Mouse (Mus musculus) right cerebral cortex, adult 18-20 months (tissue): ENCODE results near the gene Nol3.
"Not testable (repeated sequence)": the region's sequence is repeated elsewhere in the genome, so short reads cannot be mapped to it uniquely, and the experiment has no call there.

Experiments used
- DNase-seq: peaks from one replicate; pipeline ENCODE4 v3.0.0; 2022; ENCODE audit warnings: mixed read lengths

The Nol3 gene

GRCm38 (mm10) chr8:105289805-105290460 lies 14.0 kb downstream of the Nol3 start, which contains the start of gene 4931428F04Rik:
4931428F04Rik (minus strand) TSS chr8:105289864.
- peak; percentile 60 for DNase-seq

DNA sequence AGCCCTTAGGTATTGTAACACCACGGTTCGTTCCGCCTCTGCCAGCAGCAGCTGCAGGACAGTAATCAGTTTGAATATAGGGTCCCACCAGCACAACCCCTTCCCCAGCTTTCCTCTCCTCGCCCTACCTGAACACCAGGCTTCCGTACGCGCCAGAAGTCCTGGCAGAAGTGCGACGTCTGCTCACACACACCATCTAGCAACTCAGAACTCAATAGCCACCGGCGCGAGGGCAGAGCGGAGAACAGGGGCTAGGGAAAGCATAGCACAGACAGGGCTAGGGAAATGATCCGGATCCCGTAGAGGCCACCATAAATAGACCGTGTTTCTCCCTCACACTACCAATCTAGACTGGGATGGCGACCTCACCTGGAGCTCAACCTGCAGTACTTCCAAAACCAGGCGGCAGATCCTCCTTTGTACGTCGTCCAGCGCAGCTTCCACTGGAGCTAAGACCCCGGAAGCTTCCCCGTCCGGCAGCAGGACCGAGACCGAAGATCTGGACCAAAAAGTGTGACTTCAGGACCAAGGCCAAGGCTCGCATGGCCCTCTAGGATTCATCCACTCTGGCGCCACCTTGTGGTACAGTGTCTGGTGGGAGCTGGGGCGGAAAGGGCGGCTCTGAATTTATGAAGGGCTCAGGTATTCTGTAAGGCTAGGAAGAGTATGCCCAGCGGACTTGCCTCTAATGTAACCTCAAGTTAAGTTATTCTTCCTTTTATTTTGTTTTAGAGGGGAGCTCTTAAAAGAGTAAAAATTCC lies 14.8 kb downstream of the Nol3 start:
- peak; percentile 77 for DNase-seq

- DNase-seq = not testable (repeated sequence)
These were observed 15.4 kb downstream of the Nol3 start for GRCm38 (mm10) chr8:105291364-105291763.

GRCm38 (mm10) chr8:105291802-105292201 lies 15.9 kb downstream of the Nol3 start:
- not testable (repeated sequence) for DNase-seq

DNA sequence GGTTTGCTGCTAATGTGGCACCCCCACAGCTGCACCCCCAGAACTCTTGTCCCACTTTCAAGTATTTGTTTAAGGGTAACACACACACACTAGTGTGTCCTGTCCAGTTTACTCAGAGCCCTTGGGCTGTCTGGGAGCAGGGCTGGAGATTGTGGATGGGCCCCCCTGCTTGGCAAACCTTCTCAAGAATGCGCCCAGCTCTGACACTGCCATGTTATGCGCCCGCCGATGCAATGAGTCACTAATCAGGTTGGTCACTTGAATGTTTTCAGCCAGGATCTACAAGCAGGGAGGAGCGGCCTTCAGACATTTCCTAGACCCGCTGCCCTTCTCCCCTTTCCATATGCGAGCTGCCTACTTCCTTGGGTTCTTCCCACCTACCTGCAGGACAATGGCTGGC lies 16.5 kb downstream of the Nol3 start:
- DNase-seq = no peak

GRCm38 (mm10) chr8:105293405-105293804 lies 17.5 kb downstream of the Nol3 start:
- DNase-seq = no peak

DNA sequence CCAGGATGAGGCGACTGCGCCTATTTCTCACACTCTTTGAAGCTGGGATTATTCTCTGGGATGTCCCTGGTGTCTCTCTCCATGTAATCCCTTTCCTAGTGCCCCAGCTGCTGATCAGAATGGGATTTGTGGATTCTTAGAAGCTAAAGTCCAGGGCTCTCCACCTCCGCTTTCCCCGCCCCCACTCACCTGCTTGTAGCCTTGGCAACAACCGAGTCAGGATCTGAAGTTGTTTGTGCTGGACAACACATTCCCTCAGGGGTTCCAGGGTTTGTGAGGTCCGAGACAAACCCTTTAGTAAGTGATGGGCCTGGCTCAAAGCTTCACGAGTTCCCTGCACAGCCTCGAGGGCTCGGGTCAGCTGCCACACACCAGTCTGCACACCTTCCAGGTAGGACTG lies 18.8 kb downstream of the Nol3 start:
- no peak for DNase-seq

DNA sequence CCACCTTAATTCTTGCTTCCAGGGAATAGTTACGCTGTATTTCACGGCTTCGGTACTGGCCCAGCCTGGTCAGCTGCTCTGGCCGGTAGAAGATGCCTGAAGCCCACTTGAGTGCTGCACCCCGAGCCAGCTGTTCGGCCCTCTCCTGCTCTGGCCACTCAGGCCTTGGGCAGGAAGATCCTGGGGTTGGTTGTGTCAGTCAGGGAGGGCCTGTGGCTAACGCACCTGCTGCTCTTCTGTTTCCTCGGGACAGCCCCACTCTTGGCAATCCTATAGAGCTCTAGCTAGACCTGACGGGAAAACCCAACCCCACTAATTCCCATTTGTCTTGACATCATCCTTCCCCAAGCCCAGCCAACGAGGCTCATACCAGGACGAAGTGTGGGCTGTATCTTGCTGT lies 19.3 kb downstream of the Nol3 start:
- DNase-seq = no peak

GRCm38 (mm10) chr8:105295895-105296573 lies 20.1 kb downstream of the Nol3 start, which contains the start of gene Exoc3l:
Exoc3l (minus strand) TSS chr8:105296101.
- no peak for DNase-seq

- DNase-seq = peak; percentile 96
These were observed 21.7 kb downstream of the Nol3 start, which contains the start of gene E2f4 for GRCm38 (mm10) chr8:105297511-105298192. E2f4 (plus strand) TSS chr8:105297663.

DNA sequence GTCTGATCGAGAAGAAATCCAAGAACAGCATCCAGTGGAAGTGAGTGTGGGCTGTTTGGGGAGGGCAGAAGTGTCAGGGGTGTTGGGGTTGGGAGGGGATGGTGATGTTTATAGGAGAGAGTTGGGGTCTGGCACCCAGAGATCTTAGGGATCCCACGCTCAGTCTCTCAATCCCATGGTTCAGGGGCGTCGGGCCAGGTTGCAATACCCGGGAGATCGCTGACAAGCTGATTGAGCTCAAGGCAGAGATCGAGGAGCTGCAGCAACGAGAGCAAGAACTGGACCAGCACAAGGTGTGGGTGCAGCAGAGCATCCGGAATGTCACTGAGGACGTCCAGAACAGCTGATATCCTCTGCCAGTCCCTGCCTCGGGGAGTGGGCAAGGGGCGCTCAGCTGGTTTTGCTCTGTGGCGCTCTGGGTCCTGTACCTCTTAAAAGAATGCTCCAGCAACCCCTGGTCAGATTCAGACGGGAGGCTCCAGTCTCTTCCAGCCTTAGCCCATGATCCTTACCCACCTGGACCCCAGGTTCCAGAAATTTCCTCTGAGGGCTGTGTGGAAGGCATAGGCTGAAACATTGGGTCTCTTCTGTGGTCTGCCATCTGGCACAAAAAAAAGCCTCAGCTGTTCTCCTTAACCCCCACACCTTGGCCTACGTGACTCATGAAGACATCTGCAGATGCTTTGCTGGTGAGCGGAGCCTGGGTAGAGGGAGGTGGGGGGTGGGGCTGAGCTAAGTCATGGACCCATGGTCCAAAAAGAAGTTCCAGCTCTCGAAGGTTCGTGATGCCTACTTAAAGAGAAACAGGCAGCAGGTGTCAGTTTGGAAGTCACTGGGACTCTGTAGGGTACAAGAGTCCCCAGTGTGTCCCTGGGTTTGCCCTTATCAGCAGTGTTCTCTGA lies 22.7 kb downstream of the Nol3 start:
- no peak for DNase-seq

- no peak for DNase-seq
These were observed 24.0 kb downstream of the Nol3 start for GRCm38 (mm10) chr8:105299962-105300361.

GRCm38 (mm10) chr8:105303396-105303795 lies 27.5 kb downstream of the Nol3 start:
- no peak for DNase-seq

- DNase-seq = no peak
These were observed 27.9 kb downstream of the Nol3 start for GRCm38 (mm10) chr8:105303874-105304273.

DNA sequence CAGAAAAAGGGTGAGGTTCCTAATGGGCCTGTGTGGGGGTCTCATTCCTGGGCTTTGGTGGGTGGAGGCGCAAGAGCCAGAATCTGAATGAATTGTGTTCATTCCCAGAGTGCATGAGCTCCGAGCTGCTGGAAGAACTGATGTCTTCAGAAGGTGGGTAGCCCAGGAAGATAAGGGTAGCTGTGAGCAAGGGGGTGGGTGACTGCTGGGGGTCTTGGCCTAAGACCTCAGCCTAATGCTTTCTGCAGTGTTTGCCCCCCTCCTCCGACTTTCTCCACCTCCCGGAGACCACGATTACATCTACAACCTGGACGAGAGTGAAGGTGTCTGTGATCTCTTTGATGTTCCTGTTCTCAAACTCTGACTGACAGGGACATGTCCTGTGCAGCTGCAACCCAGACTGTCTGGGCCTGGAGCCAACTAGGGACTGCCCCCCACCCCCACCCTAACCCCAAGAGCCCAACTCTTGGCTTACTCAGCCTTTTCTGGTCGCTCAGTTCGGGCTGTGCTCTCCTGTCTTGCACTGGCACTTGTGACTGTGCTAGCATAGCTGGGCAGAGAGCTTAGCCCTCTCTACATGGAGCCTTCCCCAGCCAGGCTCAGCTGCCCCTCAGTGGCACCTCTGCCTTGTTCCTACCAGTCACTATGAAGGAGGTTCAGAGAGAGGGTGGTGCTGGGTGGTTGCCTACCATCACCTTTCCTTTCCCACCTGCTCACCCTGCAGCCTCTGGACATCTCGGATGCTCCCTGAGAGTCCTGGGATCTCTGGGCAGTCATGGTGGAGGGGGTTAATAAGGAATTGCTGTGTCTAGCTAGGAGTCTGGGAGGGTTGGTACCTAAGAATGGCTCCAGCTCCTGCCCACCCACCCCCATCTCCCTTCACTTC lies 28.6 kb downstream of the Nol3 start:
- no peak for DNase-seq

DNA sequence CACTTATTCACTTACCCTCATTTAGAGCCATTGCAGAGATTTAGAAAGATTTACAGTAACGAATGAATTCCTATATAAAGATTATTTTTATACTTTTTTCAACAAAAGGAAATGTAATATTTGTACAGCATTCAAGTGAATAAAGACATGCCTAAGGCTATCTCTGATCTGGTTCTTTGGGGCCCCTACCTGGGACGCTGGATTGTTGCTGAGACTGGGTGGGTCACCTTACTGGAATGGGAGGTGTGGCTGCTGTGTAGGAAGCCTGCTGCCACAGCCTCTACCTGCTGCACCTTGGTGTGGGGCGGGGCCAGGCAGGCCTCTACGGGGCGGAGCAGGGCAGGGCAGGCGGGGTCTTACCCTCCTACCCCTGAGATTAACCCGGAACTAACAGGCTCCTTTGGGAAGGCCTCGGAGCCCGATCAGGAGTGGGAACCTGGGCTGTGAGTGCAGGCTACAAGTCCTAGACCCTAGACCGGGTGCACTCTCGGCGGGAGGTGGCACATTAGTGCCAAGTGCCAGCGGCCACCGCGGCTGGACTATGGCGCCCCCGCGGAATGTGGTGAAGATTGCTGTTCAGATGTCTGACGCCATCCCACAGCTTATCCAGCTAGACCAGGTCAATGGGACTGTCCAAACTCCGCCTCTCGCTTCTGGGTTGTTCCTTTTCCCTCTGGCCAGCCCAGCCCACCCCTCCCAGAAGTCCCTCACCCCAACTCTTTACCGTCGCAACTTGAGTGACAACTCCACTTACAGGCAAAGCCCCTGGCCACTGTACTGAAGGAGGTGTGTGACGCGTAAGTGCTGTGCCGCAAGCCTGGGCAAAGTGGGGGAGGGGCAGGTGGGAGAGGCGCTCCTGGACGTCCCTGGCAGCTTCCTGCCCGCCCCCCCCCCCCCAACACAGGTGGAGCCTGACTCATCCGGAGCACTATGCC lies 29.5 kb downstream of the Nol3 start, which contains the start of gene Elmo3:
TSS of gene Elmo3 (plus strand) at position 391 of the 935 bp plus-strand sequence.
- no peak for DNase-seq

DNA sequence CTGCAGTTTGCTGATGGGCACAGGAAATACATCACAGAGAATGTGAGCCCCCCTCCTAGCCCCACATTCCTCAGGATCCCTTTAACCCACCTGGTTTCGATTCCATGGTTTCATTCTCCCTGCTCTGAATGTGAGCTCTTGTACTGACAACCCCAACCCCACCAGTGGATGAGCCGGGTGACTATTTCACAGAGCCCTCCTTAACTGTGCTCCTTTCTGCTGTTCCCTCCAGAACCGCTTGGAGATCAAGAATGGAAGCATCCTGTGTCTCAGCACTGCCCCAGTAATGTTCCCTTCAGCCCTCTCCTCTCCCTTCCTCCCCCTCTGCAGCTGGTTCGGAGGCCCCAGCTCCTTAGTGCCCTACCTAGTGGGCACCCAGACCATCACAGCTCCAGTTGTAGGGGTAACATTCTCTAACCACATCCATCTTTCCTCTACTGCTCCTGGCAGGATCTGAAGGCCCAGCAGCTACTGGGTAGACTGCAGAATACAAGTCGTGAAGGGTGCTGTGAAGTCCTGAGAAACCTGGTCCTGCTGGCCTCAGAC lies 30.3 kb downstream of the Nol3 start:
- no peak for DNase-seq

DNA sequence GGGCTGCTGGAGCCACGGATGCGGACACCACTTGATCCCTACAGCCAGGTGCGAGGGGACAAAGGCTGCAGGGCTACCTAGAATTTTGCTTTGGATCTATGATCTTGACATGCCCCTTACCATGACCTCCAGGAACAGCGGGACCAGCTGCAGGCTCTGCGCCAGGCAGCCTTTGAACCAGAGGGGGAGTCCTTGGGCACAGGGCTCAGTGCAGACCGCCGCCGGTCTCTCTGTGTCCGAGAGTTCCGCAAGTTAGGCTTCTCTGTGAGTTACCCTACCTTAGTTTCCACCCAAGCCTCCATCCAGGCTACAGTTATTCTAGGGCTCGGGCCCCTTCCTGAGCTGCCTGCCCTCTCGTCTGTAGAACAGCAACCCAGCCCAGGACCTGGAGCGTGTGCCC lies 31.7 kb downstream of the Nol3 start:
- DNase-seq = no peak

DNA sequence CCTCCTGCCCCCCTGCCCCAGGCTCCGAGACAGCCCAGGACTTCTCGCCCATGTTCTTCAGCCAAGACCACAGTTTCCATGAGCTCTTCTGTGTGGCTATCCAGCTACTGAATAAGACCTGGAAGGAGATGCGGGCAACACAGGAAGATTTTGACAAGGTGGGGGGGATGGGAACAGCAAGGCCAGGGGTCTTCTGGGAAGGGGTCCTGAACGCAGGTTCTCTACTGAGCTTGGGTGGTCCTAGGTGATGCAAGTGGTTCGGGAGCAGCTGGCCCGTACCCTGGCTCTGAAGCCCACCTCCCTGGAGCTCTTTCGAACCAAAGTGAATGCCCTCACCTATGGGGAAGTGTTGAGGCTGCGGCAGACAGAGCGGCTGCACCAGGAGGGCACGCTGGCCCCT lies 32.5 kb downstream of the Nol3 start:
- no peak for DNase-seq
